ENCODE assay signal across 8 mouse cellular contexts in genomic region chr2:157367184-157367893, GRCm38 (mm10). TPM values are rescaled to one million over a fixed set of nuclear protein-coding genes. Genes with fewer than 3 reads are reported as not detected.
DNase-seq lines count a peak whose midpoint lies in the region; ATAC-seq lines count a peak whose summit lies in the region.

Gene Manbal, plus strand, starts transcription at chr2:157367594.

- WGBS in hindbrain, embryonic 12.5 days = 4% methylated on average over 42 of the region's 42 CpGs

- peaks cover 17% of the 10 kb centered on the region for H3K4me1 ChIP-seq in hindbrain, embryonic 12.5 days

- H3K4me3 ChIP-seq in hindbrain, embryonic 12.5 days = peak within 1 kb of the TSS; percentile 84

- H3K27me3 ChIP-seq in hindbrain, embryonic 12.5 days = no peaks in the 10 kb centered on the region

- H3K9ac ChIP-seq in hindbrain, embryonic 12.5 days = peak within 1 kb of the TSS; percentile 94

- H3K9me3 ChIP-seq in hindbrain, embryonic 12.5 days (replicated peaks) = no peaks in the 10 kb centered on the region

- 0 out of 2 replicates have a peak, but pooled peaks cover 5% of the 10 kb centered on the region for H3K36me3 ChIP-seq in hindbrain, embryonic 12.5 days

- H3K27ac ChIP-seq in hindbrain, embryonic 12.5 days = peak within 1 kb of the TSS; percentile 94

- peak; percentile 94 for DNase-seq in Muller cell, postnatal 12 days (ENCODE audit: inconsistent ontology term)
- peak; percentile 92 for DNase-seq in cerebellum, adult 9-11 months
- peak; percentile 87 to 92 for DNase-seq in frontal cortex, postnatal 10 days (ENCODE audit: low spot score in 2 of 2)
- peak; percentile 94 to 95 for DNase-seq in layer of hippocampus, postnatal 14 days (ENCODE audit: low spot score in 2 of 2)
- peak; percentile 99 for DNase-seq in lung, postnatal 14 days
- DNase-seq in retina, adult 2 months (ENCODE audit: low read depth, low spot score) = peak; percentile 80
- DNase-seq in thymus, postnatal 36 days = peak; percentile 96 to 98

- ATAC-seq in hindbrain, embryonic 12.5 days (ENCODE audit: low FRiP score) = peak; percentile 91

- peak within 1 kb of the TSS; percentile 86 for H3K4me2 ChIP-seq in hindbrain, embryonic 12.5 days (replicated peaks)

RNA-seq across cellular contexts. Expression of gene Manbal, which starts in this region (rescaled TPM):
- 72.4 and 73.9 TPM in 2 replicates for polyA plus RNA-seq in hindbrain, embryonic 12.5 days (2016; fragmentation: Nextera tagmentation; extraction: Ambion mirVana)
- 10 to 100 TPM; 69.7 to 72.9 TPM for total RNA-seq in layer of hippocampus, postnatal 14 days (2021)

Comparison
In these comparisons a context has a peak if more than half of its experiments do, and no peak if none do; other contexts are left out.
1. Peak in every context shown above with its lines: DNase-seq, ATAC-seq, H3K4me3 ChIP-seq and H3K27ac ChIP-seq.